Mouse (Mus musculus) thymus, adult 2 months (tissue): ENCODE results near the gene Zfp113. TPM values are rescaled to one million over a fixed set of nuclear protein-coding genes. Genes with fewer than 3 reads are reported as not detected.

Source experiments
- DNase-seq: peaks from one replicate; pipeline ENCODE4 v3.0.0; 2021
- H3K27ac ChIP-seq: fragments of 200-500 bp; 2 replicates; pipeline ENCODE4 v1.5.1; 2012; ENCODE audit warnings: low read length, control low read depth; ENCODE audit not compliant: control insufficient read depth, insufficient read depth
- H3K27me3 ChIP-seq: fragments of 200-500 bp; 2 replicates; pipeline ENCODE4 v1.6.1; 2012; ENCODE audit warnings: mild to moderate bottlenecking, low read length, moderate library complexity, mixed read lengths; ENCODE audit not compliant: control insufficient read depth, insufficient read depth
- H3K36me3 ChIP-seq: fragments of 200-500 bp; 2 replicates; pipeline ENCODE4 v1.6.1; 2012; ENCODE audit warnings: mild to moderate bottlenecking, low read length, moderate library complexity; ENCODE audit not compliant: control insufficient read depth, insufficient read depth
- H3K4me1 ChIP-seq: fragments of 200-500 bp; replicated peaks from 2 replicates; pipeline ENCODE4 v1.6.1; 2012; ENCODE audit warnings: low read length; ENCODE audit not compliant: control insufficient read depth, insufficient read depth
- H3K4me3 ChIP-seq: fragments of 200-500 bp; 2 replicates; pipeline ENCODE4 v1.5.1; 2012; ENCODE audit warnings: mild to moderate bottlenecking, low read length, control low read depth, moderate library complexity; ENCODE audit not compliant: control insufficient read depth, insufficient read depth
- CTCF ChIP-seq: fragments of 200-500 bp; IDR thresholded peaks from 2 replicates; pipeline ENCODE4 v1.5.1; 2012; ENCODE audit warnings: mild to moderate bottlenecking, control low read depth, low read length, moderate library complexity, borderline replicate concordance; ENCODE audit not compliant: control insufficient read depth, poor library complexity, insufficient read depth; ENCODE audit errors: extremely low read depth
- POLR2A ChIP-seq: fragments of 200-500 bp; IDR thresholded peaks from 2 replicates; pipeline ENCODE4 v1.6.1; 2012; ENCODE audit warnings: mild to moderate bottlenecking, low read length, control low read depth, moderate library complexity; ENCODE audit not compliant: control insufficient read depth, poor library complexity, insufficient read depth; ENCODE audit errors: extremely low read depth
- WGBS: fragments of 180-500 bp; shearing (Covaris S2); methylation state at CpG from one replicate; pipeline ENCODE4 v1.1.7; 2018; 5-methylcytosine and 5-hydroxymethylcytosine counted together
- polyA plus RNA-seq: library from polyadenylated mRNA; depleted of rRNA; stranded (reverse); fragments of >200 nt; gene quantifications from 2 replicates; pipeline ENCODE4 v1.2.3, GENCODE M21; 2012; rRNA removed

Zfp113 gene
- polyA plus RNA-seq, 1 experiment = 3.6 TPM

GRCm38 (mm10) chr5:138090737-138091136 is 64.8 kb downstream of the Zfp113 start:
- Histone ChIP-seq H3K27ac (no peak overlapping the region), H3K27me3 (no peaks in the 10 kb centered on the region), H3K36me3 (peaks cover 31% of the 10 kb centered on the region), H3K4me1 (no peaks in the 10 kb centered on the region), H3K4me3 (no peak overlapping the region)
- no peak for DNase-seq
- WGBS = 96% methylated on average over 5 of the region's 5 CpGs
- TF ChIP-seq POLR2A (no peak), CTCF (no peak)

- TF ChIP-seq POLR2A (no peak), CTCF (no peak)
- Histone ChIP-seq H3K36me3 (peaks cover 26% of the 10 kb centered on the region), H3K27ac (no peak overlapping the region), H3K4me3 (no peak overlapping the region), H3K4me1 (no peaks in the 10 kb centered on the region), H3K27me3 (no peaks in the 10 kb centered on the region)
- 74% methylated on average over 3 of the region's 3 CpGs for WGBS
- peak; percentile 9 for DNase-seq
Measured at GRCm38 (mm10) chr5:138090271-138090670, 65.3 kb downstream of the Zfp113 start.

Other genes starting within 250 kb of the Zfp113 start
- gene Cyp3a13, start 234.1 kb downstream of the Zfp113 start, polyA plus RNA-seq = 0.17 and 0.26 TPM in 2 replicates
- gene Gjc3, start 192.6 kb downstream of the Zfp113 start, polyA plus RNA-seq = 0.03 and 0.09 TPM in 2 replicates
- 0.96 TPM in 1 of 2 replicates, not detected in the other for gene Azgp1, start 174.2 kb downstream of the Zfp113 start, polyA plus RNA-seq
- not detected in 2 replicates for gene Smok3a, start 134.5 kb downstream of the Zfp113 start, polyA plus RNA-seq
- not detected in 2 replicates for gene Smok3b, start 134.3 kb downstream of the Zfp113 start, polyA plus RNA-seq
- gene Smok3c, start 102.5 kb downstream of the Zfp113 start, polyA plus RNA-seq = not detected in 2 replicates
- 5.1 and 5.9 TPM in 2 replicates for gene Zkscan1, start 70.7 kb downstream of the Zfp113 start, polyA plus RNA-seq
- gene Zscan21, start 38.8 kb downstream of the Zfp113 start, polyA plus RNA-seq = 11.1 and 13.0 TPM in 2 replicates
- 78.7 and 92.0 TPM in 2 replicates for gene Cops6, start 5.3 kb upstream of the Zfp113 start, polyA plus RNA-seq
- gene Ap4m1, start 16.3 kb upstream of the Zfp113 start, polyA plus RNA-seq = 42.9 and 44.2 TPM in 2 replicates
- 181 and 227 TPM in 2 replicates for gene Mcm7, start 16.7 kb upstream of the Zfp113 start, polyA plus RNA-seq
- gene Taf6, start 31.7 kb upstream of the Zfp113 start, polyA plus RNA-seq = 106 and 108 TPM in 2 replicates
- 8.9 and 9.2 TPM in 2 replicates for gene Cnpy4, start 31.7 kb upstream of the Zfp113 start, polyA plus RNA-seq
- gene Mblac1, start 38.6 kb upstream of the Zfp113 start, polyA plus RNA-seq = 6.7 and 7.6 TPM in 2 replicates
- gene Nxpe5, start 70.2 kb upstream of the Zfp113 start, polyA plus RNA-seq = 0.73 and 0.87 TPM in 2 replicates
- gene Lamtor4, start 99.7 kb upstream of the Zfp113 start, polyA plus RNA-seq = 131 and 162 TPM in 2 replicates
- gene BC037034, start 108.3 kb upstream of the Zfp113 start, polyA plus RNA-seq = 142 and 146 TPM in 2 replicates
- gene Gal3st4, start 117.1 kb upstream of the Zfp113 start, polyA plus RNA-seq = 1.3 and 1.4 TPM in 2 replicates
- 0.04 and 0.08 TPM in 2 replicates for gene Gm43720, start 124.2 kb upstream of the Zfp113 start, polyA plus RNA-seq
- gene Gpc2, start 124.3 kb upstream of the Zfp113 start, polyA plus RNA-seq = 35.8 and 41.6 TPM in 2 replicates
- gene Stag3, start 124.5 kb upstream of the Zfp113 start, polyA plus RNA-seq = 4.7 and 5.4 TPM in 2 replicates
- 2.8 TPM in 2 replicates for gene Pvrig, start 186.2 kb upstream of the Zfp113 start, polyA plus RNA-seq